Mouse (Mus musculus) liver, embryonic 14.5 days (tissue): Measurements from ENCODE around the gene Slc22a2. TPM values are rescaled to one million over a fixed set of nuclear protein-coding genes. Genes with fewer than 3 reads are reported as not detected.
"Not testable (repeated sequence)": the region's sequence is repeated elsewhere in the genome, so short reads cannot be mapped to it uniquely, and the experiment has no call there.

Experiments
- ATAC-seq: fragments of 200-750 bp; cut with Nextera tagmentation; 2 replicates; pipeline ENCODE4 v1.8.0; 2017; ENCODE audit warnings: moderate number of reproducible peaks, mild to moderate bottlenecking, moderate library complexity; ENCODE audit not compliant: insufficient read depth
- DNase-seq, 3 experiments: peaks; one replicate each; pipeline ENCODE4 v3.0.0-alpha.2; 2012 to 2013; ENCODE audit warnings: low read depth in 3 of 3, low spot score in 3 of 3
- H3K27ac ChIP-seq: fragments of 300-500 bp; sonication (generic); 2 replicates; pipeline ENCODE4 v1.5.1; 2014; ENCODE audit warnings: moderate library complexity, mild to moderate bottlenecking, control low read depth, inconsistent platforms
- H3K27me3 ChIP-seq: fragments of 300-500 bp; sonication (generic); 2 replicates; pipeline ENCODE4 v1.6.1; 2014; ENCODE audit warnings: mild to moderate bottlenecking, low read length, moderate library complexity; ENCODE audit not compliant: control insufficient read depth, insufficient read depth
- H3K36me3 ChIP-seq: fragments of 300-500 bp; sonication (generic); replicated peaks from 2 replicates; pipeline ENCODE4 v1.6.1; 2014; ENCODE audit warnings: low read depth; ENCODE audit not compliant: control insufficient read depth, insufficient read depth
- H3K4me1 ChIP-seq, 2 experiments: fragments of 200-500 bp in 1 of 2; fragments of 300-500 bp in 1 of 2; sonication (generic) in 1 of 2; replicated peaks; 2 replicates each; pipeline ENCODE4 v1.6.1; 2012 to 2014; ENCODE audit warnings: antibody characterized with exemption in 1 of 2, inconsistent platforms in 1 of 2, low read length in 1 of 2; ENCODE audit not compliant: control insufficient read depth in 2 of 2, insufficient read depth in 2 of 2
- H3K4me2 ChIP-seq: fragments of 300-500 bp; sonication (generic); 2 replicates; pipeline ENCODE4 v1.6.1; 2014; ENCODE audit warnings: low read depth, mild to moderate bottlenecking, control low read depth, moderate library complexity
- H3K4me3 ChIP-seq, 2 experiments: fragments of 200-500 bp in 1 of 2; fragments of 300-500 bp in 1 of 2; sonication (generic) in 1 of 2; 2 replicates each; pipeline ENCODE4 v1.5.1; 2012 to 2014; ENCODE audit warnings: low read depth in 2 of 2, low read length in 2 of 2, mild to moderate bottlenecking in 2 of 2, control low read depth in 1 of 2, inconsistent platforms in 1 of 2, moderate library complexity in 1 of 2; ENCODE audit not compliant: insufficient read depth in 1 of 2
- H3K9ac ChIP-seq: fragments of 300-500 bp; sonication (generic); replicated peaks from 2 replicates; pipeline ENCODE4 v1.6.1; 2014; ENCODE audit warnings: mild to moderate bottlenecking, control low read depth, moderate library complexity
- H3K9me3 ChIP-seq: fragments of 300-500 bp; sonication (generic); 2 replicates; pipeline ENCODE4 v1.6.1; 2016; ENCODE audit warnings: low read length, mixed read lengths; ENCODE audit not compliant: control insufficient read depth
- CTCF ChIP-seq: IDR thresholded peaks from 2 replicates; pipeline ENCODE4 v1.5.1; 2016; ENCODE audit warnings: antibody characterized with exemption, low read depth, control low read depth
- EP300 ChIP-seq: IDR thresholded peaks from 2 replicates; pipeline ENCODE4 v1.6.1; 2016; ENCODE audit warnings: antibody characterized with exemption, low read depth
- WGBS: fragments of 180-500 bp; shearing (Covaris S2); extraction: QIAGEN DNeasy Blood & Tissue Kit; methylation state at CpG from one replicate; pipeline ENCODE4 v1.1.7; 2014; ENCODE audit not compliant: insufficient replicate concordance; 5-methylcytosine and 5-hydroxymethylcytosine counted together
- polyA plus RNA-seq, 2 experiments: library from polyadenylated mRNA; depleted of rRNA in 1 of 2; stranded (reverse) in 1 of 2; unstranded in 1 of 2; fragments of >200 nt; fragmentation: Nextera tagmentation in 1 of 2; extraction: Ambion mirVana in 1 of 2; gene quantifications; 2 replicates each; pipeline versions ENCODE4 v1.2.1 to v1.2.3; 2012 to 2014

Slc22a2 gene
- polyA plus RNA-seq (2012; rRNA removed) (0.03 TPM in 1 of 2 replicates, not detected in the other), polyA plus RNA-seq (2014; fragmentation: Nextera tagmentation; extraction: Ambion mirVana) (not detected in 2 replicates)

DNA sequence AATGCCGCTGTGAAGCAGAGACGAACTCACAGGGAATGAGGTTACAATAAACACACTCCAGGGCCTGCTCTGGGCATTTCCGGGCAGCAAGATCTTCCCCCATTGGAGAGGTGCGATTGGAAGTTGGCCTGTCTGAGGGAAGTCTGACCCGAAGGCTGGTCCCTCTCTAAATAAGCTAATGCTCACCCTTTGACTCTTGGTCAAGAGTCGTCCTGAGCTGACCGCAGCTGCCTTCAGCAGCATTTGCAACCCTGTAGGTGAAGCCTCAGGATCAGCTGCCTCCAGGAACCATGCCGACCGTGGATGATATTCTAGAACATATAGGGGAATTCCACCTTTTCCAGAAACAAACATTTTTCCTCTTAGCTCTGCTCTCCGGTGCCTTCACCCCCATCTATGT is at the start of gene Slc22a2:
TSS of gene Slc22a2 (plus strand) at position 142 of the 400 bp plus-strand sequence.
- Histone ChIP-seq H3K27me3 (no peaks in the 10 kb centered on the region; the same call in 1 of the 2 replicates), H3K9ac (no peak within 1 kb of the TSS), H3K4me3 (no peak within 1 kb of the TSS), H3K36me3 (no peaks in the 10 kb centered on the region), H3K4me1 (no peaks in the 10 kb centered on the region), H3K4me2 (no peak within 1 kb of the TSS), H3K27ac (no peak within 1 kb of the TSS), H3K9me3 (no peaks in the 10 kb centered on the region)
- ATAC-seq (no peak), DNase-seq (no peak)
- WGBS: 62% methylated on average over 10 of the region's 10 CpGs
- TF ChIP-seq EP300 (no peak), CTCF (no peak)

DNA sequence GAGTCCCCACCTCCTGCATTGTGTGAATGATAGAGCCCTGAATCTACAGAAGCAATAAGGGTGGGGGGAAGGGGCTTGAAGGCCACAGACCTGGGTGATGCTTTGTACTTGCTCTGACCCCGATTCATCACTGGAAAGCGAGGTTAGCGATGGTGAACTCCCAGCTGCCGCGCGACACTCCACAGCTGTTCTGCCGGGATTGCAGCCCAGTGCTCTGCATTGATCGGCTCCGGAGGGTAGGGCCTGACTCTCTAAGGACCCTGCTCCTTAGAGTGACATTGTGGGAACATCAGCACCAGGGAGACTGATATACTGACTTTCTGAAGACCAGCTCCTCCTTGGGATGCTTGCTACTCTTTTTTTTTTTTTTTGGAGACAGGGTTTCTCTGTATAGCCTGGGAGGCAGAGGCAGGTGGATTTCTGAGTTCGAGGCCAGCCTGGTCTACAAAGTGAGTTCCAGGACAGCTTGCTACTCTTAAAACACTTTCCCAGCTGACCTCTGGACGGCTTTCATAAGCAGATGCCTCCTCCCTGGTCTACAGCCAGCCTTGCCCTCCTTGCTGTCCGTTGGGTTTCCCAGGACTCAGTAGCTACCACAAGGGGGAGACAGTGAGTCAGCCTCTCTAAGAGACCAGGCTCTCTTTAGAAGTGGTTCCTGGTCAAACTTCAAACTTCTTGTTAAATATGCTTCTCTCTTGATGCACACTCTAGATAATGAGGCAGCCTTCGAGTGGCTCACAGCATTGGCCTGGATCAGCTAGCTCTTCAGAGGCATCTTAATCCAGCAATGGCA is 49.4 kb upstream of the Slc22a2 start:
- no peak for ATAC-seq
- Histone ChIP-seq H3K4me1 (no peaks in the 10 kb centered on the region), H3K4me3 (no peak overlapping the region), H3K9me3 (no peaks in the 10 kb centered on the region), H3K4me2 (no peak overlapping the region), H3K27ac (no peak overlapping the region), H3K9ac (no peak overlapping the region), H3K27me3 (no peaks in the 10 kb centered on the region), H3K36me3 (no peaks in the 10 kb centered on the region)
- peak; percentile 90 for TF ChIP-seq CTCF
- no peak for TF ChIP-seq EP300
- 56% methylated on average over 13 of the region's 13 CpGs for WGBS
- DNase-seq: peak; percentile 30 to 41 (median 39)

DNA sequence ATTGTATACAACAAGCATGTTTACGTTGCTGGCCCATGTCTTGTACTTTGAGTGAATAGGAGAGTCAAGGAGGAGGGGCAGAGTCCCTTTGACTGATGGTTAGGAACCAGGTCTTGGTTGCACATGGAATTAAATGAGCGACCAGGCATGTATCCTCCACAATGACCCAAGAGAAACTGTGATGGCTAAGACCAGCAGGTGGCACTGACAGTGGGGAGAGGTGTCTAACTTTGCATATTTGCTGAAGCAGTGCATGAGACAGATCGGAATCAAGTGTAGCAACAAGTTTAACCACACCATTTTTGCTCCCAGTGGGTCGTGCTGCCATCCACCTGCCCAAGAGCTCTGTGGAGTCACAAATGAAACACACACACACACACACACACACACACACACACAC is 21.7 kb upstream of the Slc22a2 start:
- no peak overlapping the region for H3K9ac ChIP-seq
- 59% methylated on average over 4 of the region's 4 CpGs for WGBS
- DNase-seq: no peak
- H3K4me3 ChIP-seq: no peak overlapping the region
- H3K27me3 ChIP-seq: no peaks in the 10 kb centered on the region
- ATAC-seq: no peak
- H3K9me3 ChIP-seq: no peaks in the 10 kb centered on the region
- H3K27ac ChIP-seq: no peak overlapping the region
- H3K4me1 ChIP-seq: no peaks in the 10 kb centered on the region
- no peak overlapping the region for H3K4me2 ChIP-seq
- TF ChIP-seq CTCF (no peak), EP300 (no peak)
- H3K36me3 ChIP-seq: no peaks in the 10 kb centered on the region

DNA sequence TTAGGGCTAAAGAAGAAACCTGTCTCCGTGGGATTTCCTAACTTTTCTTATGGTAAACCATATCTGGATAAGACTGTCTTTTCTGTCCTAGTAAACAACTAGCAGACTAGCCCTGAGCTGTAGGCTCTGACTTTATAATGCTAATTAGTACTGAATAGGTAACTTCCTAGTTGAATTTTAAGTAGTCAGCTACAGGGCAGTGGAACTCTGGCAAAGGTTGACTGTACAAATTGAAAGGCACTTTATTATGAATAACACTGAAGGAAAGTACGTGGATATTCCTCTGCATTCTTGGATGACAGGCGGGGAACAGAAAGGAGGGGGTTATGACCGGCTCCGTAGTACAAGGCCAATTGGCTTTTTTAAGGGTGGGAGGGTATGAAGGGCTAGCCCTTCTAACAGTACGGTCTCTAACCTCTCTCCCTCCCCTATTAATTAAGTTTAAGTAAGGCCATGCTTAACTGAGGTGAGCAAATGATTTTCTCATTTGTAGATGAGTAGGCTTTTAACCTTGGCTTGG is 19.4 kb upstream of the Slc22a2 start:
- H3K36me3 ChIP-seq, H3K4me2 ChIP-seq, H3K4me1 ChIP-seq, DNase-seq, H3K4me3 ChIP-seq, H3K27me3 ChIP-seq, H3K27ac ChIP-seq, ATAC-seq, H3K9me3 ChIP-seq, H3K9ac ChIP-seq: not testable (repeated sequence)
- 75% methylated on average over 6 of the region's 6 CpGs for WGBS

DNA sequence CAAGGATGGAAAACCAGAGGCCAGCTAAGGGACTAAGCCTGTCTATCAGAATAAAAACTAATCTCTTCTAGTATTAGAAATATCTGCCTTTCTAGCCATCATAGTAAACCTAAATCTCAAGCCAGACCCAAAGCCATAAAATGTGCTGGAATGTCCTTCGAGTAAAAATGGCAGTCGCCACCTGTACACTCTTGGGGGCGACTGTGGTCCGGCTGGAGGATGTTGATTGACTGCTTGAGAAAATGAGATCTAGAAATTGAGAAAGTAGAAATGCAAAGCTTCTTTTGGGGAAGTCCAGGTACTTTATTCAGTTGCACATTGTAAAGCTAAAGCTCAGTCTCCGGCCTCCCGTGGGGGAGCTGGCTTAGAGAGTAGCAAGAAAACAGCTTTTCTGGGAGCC is 18.5 kb upstream of the Slc22a2 start:
- Histone ChIP-seq H3K4me1 (no peaks in the 10 kb centered on the region), H3K9ac (no peak overlapping the region), H3K27me3 (no peaks in the 10 kb centered on the region), H3K4me2 (no peak overlapping the region), H3K27ac (no peak overlapping the region), H3K9me3 (no peaks in the 10 kb centered on the region), H3K36me3 (no peaks in the 10 kb centered on the region), H3K4me3 (no peak overlapping the region)
- DNase-seq (no peak), ATAC-seq (no peak)
- TF ChIP-seq CTCF: no peak
- TF ChIP-seq EP300: no peak
- WGBS: 75% methylated on average over 6 of the region's 6 CpGs
